In genomic region chr10:61757022-61757421, GRCm38 (mm10) we compare ENCODE assay signal across 10 mouse cellular contexts. TPM values are rescaled to one million over a fixed set of nuclear protein-coding genes. Genes with fewer than 3 reads are reported as not detected.
DNase-seq lines count a peak whose midpoint lies in the region; ATAC-seq and TF ChIP-seq lines count a peak whose summit lies in the region.
"Had no signal": no experiment of that assay in that cellular context is flagged by ENCODE, and none has a peak within 500 bp of the region (broad histone marks: within the 10 kb centered on the region; RNA-seq: fewer than 3 reads in every experiment).

No protein-coding gene starts in this region.

- no peak overlapping the region for H3K4me3 ChIP-seq in heart, postnatal 0 days (ENCODE audit: low read depth, low read length)

- H3K36me3 ChIP-seq in heart, postnatal 0 days (replicated peaks; ENCODE audit: control insufficient read depth, insufficient read depth, low read length): 0 out of 2 replicates have a peak, but pooled peaks cover 4% of the 10 kb centered on the region

- DNase-seq in cerebellum, adult 9-11 months: peak; percentile 23
- DNase-seq in cerebellum, postnatal 4 days (ENCODE audit: low spot score in 2 of 2): no peak
- peak; percentile 33 to 58 for DNase-seq in cerebellum, postnatal 25 days
- peak; percentile 78 for DNase-seq in heart, postnatal 0 days (ENCODE audit: low spot score)
- DNase-seq in lung, postnatal 10 days: peak; percentile 74
- DNase-seq in retina, postnatal 1 day: no peak
- no peak for DNase-seq in urinary bladder, postnatal 36 days (ENCODE audit: low spot score in 2 of 2)

- H3K27me3 ChIP-seq in heart, postnatal 0 days (ENCODE audit: control insufficient read depth, insufficient read depth, low read length): no peaks in the 10 kb centered on the region

- H3K9me3 ChIP-seq in heart, postnatal 0 days (replicated peaks; ENCODE audit: control insufficient read depth, low read length): no peaks in the 10 kb centered on the region

- H3K4me2 ChIP-seq in heart, postnatal 0 days (ENCODE audit: low read depth, low read length): no peak overlapping the region

- peak; percentile 70 for ATAC-seq in heart, postnatal 0 days (ENCODE audit: insufficient read depth, low read depth)
- ATAC-seq in granulocyte monocyte progenitor cell, adult 5-6 weeks (replicated peaks; ENCODE audit: poor library complexity, severe bottlenecking): no peak
- ATAC-seq: CD4-positive, CD25-positive, alpha-beta regulatory T cell, adult 4 months had no signal

- H3K27ac ChIP-seq in heart, postnatal 0 days (ENCODE audit: low read depth): peak overlapping the region; percentile 96
- H3K27ac ChIP-seq: liver, embryonic 14.5 days had no signal

- peaks cover 20% of the 10 kb centered on the region for H3K4me1 ChIP-seq in heart, postnatal 0 days (ENCODE audit: control insufficient read depth, insufficient read depth)

- peak; percentile 72; the same call in 1 of the 2 replicates for TF ChIP-seq EP300 in heart, postnatal 0 days (IDR thresholded peaks at IDR 0.05; ENCODE audit: low read depth)

- H3K9ac ChIP-seq in heart, postnatal 0 days (replicated peaks; ENCODE audit: low read depth, low read length): no peak overlapping the region
- H3K9ac ChIP-seq: liver, embryonic 14.5 days had no signal

- TF ChIP-seq CTCF in heart, postnatal 0 days (IDR thresholded peaks at IDR 0.05; ENCODE audit: low read depth): no peak

- 63% methylated on average over 14 of the region's 14 CpGs for WGBS in heart, postnatal 0 days

RNA-seq across cellular contexts. Expression of gene H2afy2, which starts 26.9 kb away (rescaled TPM):
- 10.7 and 17.0 TPM in 2 replicates for total RNA-seq in heart, postnatal 0 days (2014; rRNA removed; ENCODE audit: low replicate concordance)
- polyA plus RNA-seq in heart, postnatal 0 days (2015; fragmentation: Nextera tagmentation; extraction: Ambion mirVana): 21.3 and 22.8 TPM in 2 replicates
- total RNA-seq in granulocyte monocyte progenitor cell, adult 5-6 weeks (2014; fragmentation: Nextera tagmentation): 1.9 and 2.5 TPM in 2 replicates
- 1.1 and 1.6 TPM in 2 replicates for total RNA-seq in granulocyte monocyte progenitor cell, adult 5-6 weeks (2017)
- polyA plus RNA-seq: CD4-positive, CD25-positive, alpha-beta regulatory T cell, adult 4 months had no signal

RNA-seq across cellular contexts. Expression of gene Aifm2, which starts 42.0 kb away (rescaled TPM):
- 34.7 and 53.4 TPM in 2 replicates for total RNA-seq in heart, postnatal 0 days (2014; rRNA removed; ENCODE audit: low replicate concordance)
- 33.9 and 34.2 TPM in 2 replicates for polyA plus RNA-seq in heart, postnatal 0 days (2015; fragmentation: Nextera tagmentation; extraction: Ambion mirVana)
- total RNA-seq in granulocyte monocyte progenitor cell, adult 5-6 weeks (2014; fragmentation: Nextera tagmentation): 5.0 and 9.0 TPM in 2 replicates
- total RNA-seq in granulocyte monocyte progenitor cell, adult 5-6 weeks (2017): 6.5 and 6.6 TPM in 2 replicates

Comparison
In these comparisons a context has a peak if more than half of its experiments do, and no peak if none do; other contexts are left out.
1. DNase-seq: peak in cerebellum, adult 9-11 months (single experiment), cerebellum, postnatal 25 days (2 of 2), heart, postnatal 0 days (single experiment) and lung, postnatal 10 days (single experiment); none in cerebellum, postnatal 4 days (0 of 2), retina, postnatal 1 day (single experiment) and urinary bladder, postnatal 36 days (0 of 2).